Mouse (Mus musculus) forebrain, embryonic 11.5 days (tissue): ENCODE data around the gene Tmem151a. TPM values are rescaled to one million over a fixed set of nuclear protein-coding genes. Genes with fewer than 3 reads are reported as not detected.

ENCODE experiments used
- ATAC-seq: fragments of 200-750 bp; cut with Nextera tagmentation; replicated peaks from 2 replicates; pipeline ENCODE4 v1.8.0; 2017; ENCODE audit warnings: moderate TSS enrichment; ENCODE audit not compliant: low FRiP score
- DNase-seq: peaks from one replicate; pipeline ENCODE4 v3.0.0-alpha.2; 2017; ENCODE audit warnings: low spot score
- H3K27ac ChIP-seq: fragments of 300-500 bp; sonication (generic); 2 replicates; pipeline ENCODE4 v1.5.1; 2014; ENCODE audit warnings: low read depth, low read length
- H3K27me3 ChIP-seq: fragments of 300-500 bp; sonication (generic); 2 replicates; pipeline ENCODE4 v1.6.1; 2014; ENCODE audit warnings: mild to moderate bottlenecking, low read length, mixed read lengths; ENCODE audit not compliant: control insufficient read depth, insufficient read depth
- H3K36me3 ChIP-seq: fragments of 300-500 bp; sonication (generic); 2 replicates; pipeline ENCODE4 v1.6.1; 2014; ENCODE audit warnings: mild to moderate bottlenecking, low read length, moderate library complexity, mixed read lengths; ENCODE audit not compliant: control insufficient read depth, insufficient read depth
- H3K4me1 ChIP-seq: fragments of 300-500 bp; sonication (generic); replicated peaks from 2 replicates; pipeline ENCODE4 v1.6.1; 2014; ENCODE audit warnings: low read length, mixed read lengths; ENCODE audit not compliant: control insufficient read depth, insufficient read depth
- H3K4me2 ChIP-seq: fragments of 300-500 bp; sonication (generic); 2 replicates; pipeline ENCODE4 v1.6.1; 2014; ENCODE audit warnings: low read depth, mild to moderate bottlenecking, low read length, moderate library complexity, mixed read lengths; ENCODE audit not compliant: severe bottlenecking
- H3K4me3 ChIP-seq: fragments of 300-500 bp; sonication (generic); 2 replicates; pipeline ENCODE4 v1.5.1; 2014; ENCODE audit warnings: low read depth, low read length
- H3K9ac ChIP-seq: fragments of 300-500 bp; sonication (generic); 2 replicates; pipeline ENCODE4 v1.6.1; 2014; ENCODE audit warnings: low read length
- H3K9me3 ChIP-seq: fragments of 300-500 bp; sonication (generic); 2 replicates; pipeline ENCODE4 v1.6.1; 2016; ENCODE audit warnings: low read length, mixed read lengths; ENCODE audit not compliant: control insufficient read depth
- WGBS: fragments of 180-500 bp; shearing (Covaris S2); extraction: QIAGEN DNeasy Blood & Tissue Kit; methylation state at CpG from one replicate; pipeline ENCODE4 v1.1.7; 2014; 5-methylcytosine and 5-hydroxymethylcytosine counted together
- polyA plus RNA-seq: library from polyadenylated mRNA; unstranded; fragments of >200 nt; fragmentation: Nextera tagmentation; extraction: Ambion mirVana; gene quantifications from 2 replicates; pipeline ENCODE4 v1.2.1, GENCODE M21; 2014

Gene Tmem151a
- polyA plus RNA-seq, 1 experiment from 2014 or later, result 1.8 TPM

DNA sequence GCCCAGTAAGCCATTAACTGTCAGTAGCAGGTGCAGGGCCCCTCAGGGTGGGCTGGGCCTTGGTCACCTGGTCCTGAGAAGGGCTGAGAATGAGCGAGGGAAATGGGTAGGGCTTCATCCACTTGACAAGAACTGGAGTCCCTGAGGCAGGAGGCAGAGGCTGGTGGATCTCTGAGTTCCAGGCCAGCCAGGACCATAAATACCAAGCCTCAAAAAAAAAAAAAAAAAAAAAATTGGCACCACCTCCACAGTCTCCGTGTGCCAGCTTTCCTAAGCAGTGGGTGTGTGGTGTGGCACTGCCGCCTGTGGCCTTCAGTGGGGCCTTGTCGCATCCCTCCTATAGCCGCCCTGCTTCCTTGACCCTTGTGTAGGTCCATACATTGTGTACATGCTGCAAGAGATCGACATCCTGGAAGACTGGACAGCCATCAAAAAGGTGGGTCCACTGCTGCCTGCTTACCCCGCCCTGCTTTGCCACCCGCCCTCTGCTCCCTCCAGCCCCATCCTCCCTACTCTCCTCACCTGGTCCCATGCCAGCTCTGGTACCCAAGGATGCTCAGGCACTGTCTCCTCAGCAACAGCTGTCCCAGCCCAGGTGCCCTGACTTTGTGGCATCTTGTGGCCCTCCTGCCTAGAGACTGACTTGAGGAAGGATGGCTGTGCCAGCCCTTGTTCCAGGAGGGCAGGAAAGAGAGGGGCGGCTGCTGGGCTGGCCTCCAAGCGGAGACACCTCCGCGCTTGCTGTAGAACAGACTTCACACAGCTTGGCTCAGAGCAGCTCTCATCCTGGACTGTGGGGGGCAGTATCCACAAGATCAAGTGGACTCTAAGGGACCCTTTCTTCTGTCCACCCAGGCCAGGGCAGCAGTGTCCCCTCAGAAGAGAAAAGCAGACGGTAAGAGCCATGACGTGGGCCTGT is 36.9 kb downstream of the Tmem151a start:
- no peaks in the 10 kb centered on the region for H3K9me3 ChIP-seq

DNA sequence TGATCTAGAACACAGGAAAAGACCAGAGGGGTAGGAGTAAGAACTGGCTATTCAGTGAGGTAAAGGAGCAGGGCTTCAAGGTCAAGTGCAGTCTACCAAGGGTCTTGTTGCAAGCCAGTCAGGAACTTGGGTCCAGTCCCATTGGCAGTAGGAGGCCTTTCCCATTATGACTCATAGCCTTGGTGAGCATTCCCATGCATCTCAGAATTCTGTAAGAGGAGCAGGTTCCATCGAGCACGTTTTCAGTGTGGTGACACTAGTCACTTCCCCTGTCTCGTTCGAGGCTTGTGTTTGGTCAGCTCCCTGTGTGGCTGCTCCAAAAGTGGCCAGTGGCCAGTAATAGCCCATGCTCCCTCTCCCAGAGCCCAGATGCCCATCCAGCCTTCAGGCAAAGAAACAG is 39.8 kb downstream of the Tmem151a start:
- H3K27me3 ChIP-seq, result no peaks in the 10 kb centered on the region; the same call in 1 of the 2 replicates
- no peaks in the 10 kb centered on the region; the same call in 1 of the 2 replicates for H3K36me3 ChIP-seq
- H3K4me2 ChIP-seq, result no peak overlapping the region
- WGBS, result 83% methylated on average over 4 of the region's 4 CpGs
- no peak overlapping the region for H3K4me3 ChIP-seq
- H3K4me1 ChIP-seq, result peaks cover 13% of the 10 kb centered on the region
- DNase-seq (no peak), ATAC-seq (no peak)
- no peak overlapping the region for H3K9ac ChIP-seq
- H3K9me3 ChIP-seq, result no peaks in the 10 kb centered on the region
- no peak overlapping the region for H3K27ac ChIP-seq

More for the DNA sequence above, 36.9 kb downstream of the Tmem151a start:
- Histone ChIP-seq H3K9ac (no peak overlapping the region), H3K4me3 (no peak overlapping the region), H3K36me3 (no peaks in the 10 kb centered on the region; the same call in 1 of the 2 replicates), H3K4me1 (peaks cover 11% of the 10 kb centered on the region), H3K27me3 (peaks cover 23% of the 10 kb centered on the region), H3K4me2 (no peak overlapping the region), H3K27ac (no peak overlapping the region)
- DNase-seq, result no peak
- 83% methylated on average over 14 of the region's 14 CpGs for WGBS
- ATAC-seq, result no peak

DNA sequence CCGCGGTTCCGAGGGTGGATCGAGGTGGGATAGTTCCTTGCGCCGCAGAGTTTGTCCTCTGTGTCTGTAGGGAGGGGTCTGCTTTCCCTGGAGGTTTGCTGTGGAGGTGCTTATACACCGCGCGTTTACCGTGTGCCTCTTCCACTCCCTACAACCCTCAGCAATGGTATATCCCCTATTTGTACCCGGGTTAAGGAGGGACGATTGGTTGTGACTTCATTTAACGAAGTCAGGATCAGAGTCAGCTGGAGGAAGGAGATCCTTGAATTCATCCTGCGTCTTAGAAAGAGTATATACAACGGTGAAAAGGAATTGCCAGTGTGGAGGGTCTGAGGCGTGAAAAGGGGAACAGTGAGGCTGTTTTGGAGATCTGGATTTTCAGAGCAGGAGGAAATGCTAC is 43.7 kb downstream of the Tmem151a start:
- no peaks in the 10 kb centered on the region for H3K27me3 ChIP-seq
- ATAC-seq (0 out of 2 replicates have a peak, but pooled peaks have one; percentile 1), DNase-seq (no peak)
- H3K27ac ChIP-seq, result no peak overlapping the region
- H3K4me3 ChIP-seq, result peak overlapping the region; percentile 65
- H3K9ac ChIP-seq, result peak overlapping the region; percentile 65
- WGBS, result 2% methylated on average over 16 of the region's 16 CpGs
- H3K36me3 ChIP-seq, result no peaks in the 10 kb centered on the region; the same call in 1 of the 2 replicates
- peaks cover 16% of the 10 kb centered on the region; the same call in 1 of the 2 replicates for H3K4me1 ChIP-seq
- no peaks in the 10 kb centered on the region for H3K9me3 ChIP-seq
- peak overlapping the region; percentile 99 for H3K4me2 ChIP-seq

DNA sequence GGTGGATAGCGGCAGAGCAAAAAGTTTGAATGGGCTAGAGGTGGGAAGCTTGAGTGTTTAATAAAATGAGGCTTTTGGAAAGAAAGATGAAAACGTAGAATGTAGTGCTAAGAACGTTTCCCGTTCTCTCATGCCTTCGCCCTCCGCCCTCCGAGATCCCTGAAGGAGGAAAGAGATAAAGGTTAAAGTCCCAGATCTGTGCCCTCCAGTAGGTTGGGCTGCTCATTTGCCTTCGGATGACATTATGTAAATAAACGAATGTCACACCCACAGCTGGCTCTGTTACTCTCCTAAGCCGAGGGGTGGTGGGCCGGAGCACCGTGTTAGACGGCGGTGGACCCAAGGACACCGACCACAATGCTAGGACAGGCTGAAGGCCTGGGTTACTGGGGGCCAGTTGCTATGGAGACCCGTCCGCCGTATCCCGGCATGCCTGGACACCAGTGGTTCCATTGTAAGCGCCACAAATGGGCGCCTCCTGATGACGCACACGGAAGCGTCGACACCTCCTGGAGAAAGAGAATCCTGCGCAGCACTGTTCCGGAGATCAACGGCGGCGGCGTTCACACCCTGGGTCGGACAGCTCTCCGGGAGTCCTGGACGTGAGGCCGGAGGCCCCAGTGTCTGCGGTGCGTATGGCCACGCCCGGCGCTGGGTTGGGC is 44.3 kb downstream of the Tmem151a start, which contains the start of gene Brms1:
TSS of gene Brms1 (plus strand) at position 493 of the 662 bp plus-strand sequence.
- peak within 1 kb of the TSS; percentile 99 for H3K4me2 ChIP-seq
- peaks cover 16% of the 10 kb centered on the region; the same call in 1 of the 2 replicates for H3K4me1 ChIP-seq
- H3K36me3 ChIP-seq, result no peaks in the 10 kb centered on the region; the same call in 1 of the 2 replicates
- DNase-seq (peak; percentile 96), ATAC-seq (peak; percentile 77)
- H3K27ac ChIP-seq, result peak within 1 kb of the TSS; percentile 37; the same call in 1 of the 2 replicates
- no peaks in the 10 kb centered on the region for H3K9me3 ChIP-seq
- WGBS, result 9% methylated on average over 40 of the region's 40 CpGs
- H3K4me3 ChIP-seq, result peak within 1 kb of the TSS; percentile 65
- no peaks in the 10 kb centered on the region for H3K27me3 ChIP-seq
- H3K9ac ChIP-seq, result peak within 1 kb of the TSS; percentile 65

DNA sequence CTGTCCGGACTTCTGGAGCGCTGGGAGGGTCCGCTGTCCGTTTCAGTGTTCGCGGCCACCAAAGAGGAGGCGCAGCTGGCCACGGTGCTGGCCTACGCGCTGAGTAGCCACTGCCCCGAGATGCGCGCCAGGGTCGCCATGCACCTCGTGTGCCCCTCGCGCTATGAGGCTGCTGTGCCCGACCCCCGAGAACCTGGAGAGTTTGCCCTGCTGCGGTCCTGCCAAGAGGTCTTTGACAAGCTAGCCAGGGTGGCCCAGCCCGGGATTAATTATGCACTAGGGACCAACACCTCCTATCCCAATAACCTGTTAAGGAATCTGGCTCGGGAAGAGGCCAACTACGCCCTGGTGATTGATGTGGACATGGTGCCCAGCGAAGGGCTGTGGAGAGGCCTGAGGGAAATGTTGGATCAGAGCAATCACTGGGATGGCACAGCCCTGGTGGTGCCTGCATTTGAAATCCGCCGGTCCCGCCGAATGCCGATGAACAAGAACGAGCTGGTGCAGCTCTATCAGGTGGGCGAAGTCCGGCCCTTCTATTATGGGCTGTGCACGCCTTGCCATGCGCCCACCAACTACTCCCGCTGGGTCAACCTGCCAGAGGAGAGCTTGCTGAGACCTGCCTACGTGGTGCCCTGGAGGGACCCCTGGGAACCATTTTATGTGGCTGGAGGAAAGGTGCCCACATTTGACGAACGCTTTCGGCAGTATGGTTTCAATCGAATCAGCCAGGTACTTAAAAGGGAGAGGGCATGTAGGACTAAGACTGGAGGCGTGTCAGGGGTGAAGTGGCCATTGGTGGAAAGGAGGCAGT is 45.8 kb downstream of the Tmem151a start:
- no peaks in the 10 kb centered on the region for H3K9me3 ChIP-seq
- peak overlapping the region; percentile 76 for H3K4me3 ChIP-seq
- peak overlapping the region; percentile 99 for H3K4me2 ChIP-seq
- no peaks in the 10 kb centered on the region; the same call in 1 of the 2 replicates for H3K36me3 ChIP-seq
- 12% methylated on average over 41 of the region's 41 CpGs for WGBS
- H3K4me1 ChIP-seq, result peaks cover 16% of the 10 kb centered on the region; the same call in 1 of the 2 replicates
- H3K9ac ChIP-seq, result peak overlapping the region; percentile 89
- ATAC-seq (peak; percentile 28), DNase-seq (no peak)
- H3K27ac ChIP-seq, result peak overlapping the region; percentile 78; the same call in 1 of the 2 replicates
- H3K27me3 ChIP-seq, result no peaks in the 10 kb centered on the region

DNA sequence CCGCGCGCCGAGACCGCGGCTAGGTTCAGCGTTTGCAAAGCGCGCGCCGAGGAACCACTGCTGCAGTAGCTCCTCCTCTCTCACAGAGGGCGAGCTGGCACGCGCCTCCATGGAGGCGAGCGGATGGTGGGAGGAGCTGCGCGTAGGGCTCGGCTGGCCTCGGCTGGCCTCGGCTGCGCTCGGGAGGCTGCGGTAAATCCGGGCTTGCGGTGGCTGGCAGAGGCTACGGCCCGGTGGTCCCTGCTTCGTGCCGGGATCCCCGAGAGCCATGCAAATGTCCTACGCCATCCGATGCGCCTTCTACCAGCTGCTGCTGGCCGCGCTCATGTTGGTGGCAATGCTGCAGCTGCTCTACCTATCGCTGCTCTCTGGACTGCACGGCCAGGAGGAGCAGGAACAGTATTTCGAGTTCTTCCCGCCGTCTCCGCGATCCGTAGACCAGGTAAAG is 46.6 kb downstream of the Tmem151a start, which contains the start of the genes B4gat1 and AC124502.3:
TSS of gene B4gat1 (plus strand) at position 118 of the 448 bp plus-strand sequence.
TSS of gene AC124502.3 (plus strand) at position 183 of the 448 bp plus-strand sequence.
- Histone ChIP-seq H3K9ac (peak within 1 kb of the TSS; percentile 89), H3K36me3 (no peaks in the 10 kb centered on the region; the same call in 1 of the 2 replicates), H3K4me3 (peak within 1 kb of the TSS; percentile 76), H3K4me1 (peaks cover 16% of the 10 kb centered on the region; the same call in 1 of the 2 replicates), H3K27me3 (no peaks in the 10 kb centered on the region), H3K27ac (peak within 1 kb of the TSS; percentile 78), H3K9me3 (no peaks in the 10 kb centered on the region), H3K4me2 (peak within 1 kb of the TSS; percentile 99)
- peak; percentile 95 for DNase-seq
- peak; percentile 89 for ATAC-seq
- WGBS, result under 1% methylated on average over 43 of the region's 44 CpGs

DNA sequence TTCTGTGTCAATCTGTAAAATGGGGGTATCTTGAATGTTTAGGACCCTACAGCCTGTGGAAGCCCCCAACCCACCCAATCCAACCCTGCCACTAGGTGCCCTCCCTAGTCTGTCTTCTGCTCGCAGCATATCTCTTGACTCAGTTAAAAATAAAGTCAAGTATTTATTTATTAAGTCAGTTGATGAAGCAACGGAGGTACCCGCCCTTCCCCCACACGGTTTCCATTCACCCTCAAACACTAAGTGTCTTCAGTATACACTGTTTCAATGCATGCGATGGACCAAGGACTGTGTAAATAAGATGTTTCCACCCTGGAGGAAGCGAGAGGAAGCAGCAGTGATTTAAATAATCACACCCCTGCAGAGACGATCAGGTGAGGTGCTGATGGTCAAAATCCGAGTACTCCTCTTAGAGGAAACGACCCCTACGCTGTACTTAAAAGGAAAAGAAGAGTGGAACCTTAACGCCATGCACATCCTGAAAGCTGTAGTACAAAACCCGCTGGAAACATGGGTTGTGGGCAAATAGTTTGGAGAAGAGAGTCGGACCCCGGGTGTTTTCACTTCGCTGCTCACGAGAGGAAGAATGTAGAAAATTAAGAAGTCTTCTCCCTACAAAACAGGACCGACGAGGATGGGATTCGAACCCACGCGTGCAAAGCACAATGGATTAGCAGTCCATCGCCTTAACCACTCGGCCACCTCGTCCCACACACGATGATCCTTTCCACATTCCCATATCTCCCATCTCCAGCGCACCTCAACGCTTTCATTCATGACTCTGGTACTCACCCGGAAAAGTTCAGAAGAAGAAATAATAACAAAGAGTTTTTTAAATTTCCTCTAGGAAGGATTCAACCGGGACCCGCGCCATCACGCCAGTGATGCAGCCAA is 47.4 kb downstream of the Tmem151a start:
- no peaks in the 10 kb centered on the region for H3K27me3 ChIP-seq
- WGBS, result 7% methylated on average over 32 of the region's 32 CpGs
- H3K9me3 ChIP-seq, result no peaks in the 10 kb centered on the region
- ATAC-seq, result peak; percentile 65
- peak overlapping the region; percentile 78 for H3K27ac ChIP-seq
- H3K4me2 ChIP-seq, result peak overlapping the region; percentile 99
- H3K36me3 ChIP-seq, result no peaks in the 10 kb centered on the region; the same call in 1 of the 2 replicates
- H3K9ac ChIP-seq, result peak overlapping the region; percentile 89
- DNase-seq, result peak; percentile 94
- H3K4me1 ChIP-seq, result peaks cover 16% of the 10 kb centered on the region; the same call in 1 of the 2 replicates
- peak overlapping the region; percentile 76 for H3K4me3 ChIP-seq
